Mouse (Mus musculus) CH12.LX (cell line): ENCODE measurements around the gene Cers5. TPM values are rescaled to one million over a fixed set of nuclear protein-coding genes. Genes with fewer than 3 reads are reported as not detected.

Source experiments
- DNase-seq: peaks from one replicate; pipeline ENCODE4 v3.0.0-alpha.2; 2013; ENCODE audit errors: extremely low read depth
- H3K27ac ChIP-seq: 2 replicates; pipeline ENCODE4 v1.5.1; 2012; ENCODE audit warnings: low read depth, mild to moderate bottlenecking, control low read depth, moderate library complexity; ENCODE audit not compliant: insufficient read depth
- H3K27me3 ChIP-seq: replicated peaks from 2 replicates; pipeline ENCODE3; 2012; ENCODE audit warnings: inconsistent platforms
- H3K36me3 ChIP-seq, 2 experiments: replicated peaks in 1 of 2; 2 replicates each; pipeline versions ENCODE3 to v1.6.1; 2012; ENCODE audit warnings: inconsistent platforms in 1 of 2, low read length in 1 of 2, mild to moderate bottlenecking in 1 of 2, mixed read lengths in 1 of 2, moderate library complexity in 1 of 2; ENCODE audit not compliant: control insufficient read depth in 1 of 2, insufficient read depth in 1 of 2
- H3K4me1 ChIP-seq, 2 experiments: 2 replicates each; pipeline ENCODE4 v1.6.1; 2012; ENCODE audit warnings: inconsistent platforms in 1 of 2, moderate library complexity in 1 of 2; ENCODE audit not compliant: insufficient read depth in 2 of 2, control insufficient read depth in 1 of 2
- H3K4me2 ChIP-seq: 2 replicates; pipeline ENCODE4 v1.6.1; 2012; ENCODE audit warnings: low read depth, mild to moderate bottlenecking, control low read depth; ENCODE audit not compliant: poor library complexity, insufficient read depth, severe bottlenecking
- H3K4me3 ChIP-seq, 3 experiments: fragments of 150-350 bp in 1 of 3; sonication (generic) in 1 of 3; replicated peaks in 1 of 3; 2 replicates each; pipeline versions ENCODE3 to v1.5.1; 2011 to 2012; ENCODE audit warnings: low read depth in 2 of 3, low read length in 2 of 3, mild to moderate bottlenecking in 2 of 3, moderate library complexity in 2 of 3, control low read depth in 1 of 3, improper control_type of control experiment in 1 of 3, inconsistent platforms in 1 of 3, mixed read lengths in 1 of 3; ENCODE audit not compliant: poor library complexity in 1 of 3
- H3K79me2 ChIP-seq: replicated peaks from 2 replicates; pipeline ENCODE4 v1.6.1; 2012; ENCODE audit warnings: mild to moderate bottlenecking, moderate library complexity; ENCODE audit not compliant: control insufficient read depth, poor library complexity, insufficient read depth, severe bottlenecking; ENCODE audit errors: extremely low read depth
- H3K9ac ChIP-seq: 2 replicates; pipeline ENCODE4 v1.6.1; 2012; ENCODE audit warnings: low read depth, mild to moderate bottlenecking, control low read depth, moderate library complexity; ENCODE audit not compliant: insufficient read depth
- H3K9me3 ChIP-seq: replicated peaks from 2 replicates; pipeline ENCODE3; 2012; ENCODE audit warnings: low read length, inconsistent platforms, mixed read lengths
- CTCF ChIP-seq, 2 experiments: IDR thresholded peaks in 1 of 2; conservative IDR thresholded peaks in 1 of 2; 2 replicates each; pipeline ENCODE4 v1.5.1; 2011 to 2012; ENCODE audit warnings: low read depth in 2 of 2, low read length in 2 of 2, improper control_type of control experiment in 1 of 2, inconsistent platforms in 1 of 2, mild to moderate bottlenecking in 1 of 2, moderate library complexity in 1 of 2
- ELF1 ChIP-seq: IDR thresholded peaks from 2 replicates; pipeline ENCODE4 v1.6.1; 2014; ENCODE audit warnings: low read depth, mild to moderate bottlenecking, inconsistent platforms, low read length, improper control_type of control experiment
- ETS1 ChIP-seq: conservative IDR thresholded peaks from 2 replicates; pipeline ENCODE4 v1.6.1; 2012; ENCODE audit warnings: low read depth, mild to moderate bottlenecking, inconsistent platforms, low read length, improper control_type of control experiment, moderate library complexity
- GABPA ChIP-seq: IDR thresholded peaks from 2 replicates; pipeline ENCODE4 v1.6.1; 2012; ENCODE audit warnings: low read depth, low read length, improper control_type of control experiment, inconsistent platforms; ENCODE audit not compliant: insufficient replicate concordance
- HCFC1 ChIP-seq: IDR thresholded peaks from 2 replicates; pipeline ENCODE4 v1.6.1; 2012; ENCODE audit warnings: low read depth, mild to moderate bottlenecking, inconsistent platforms, low read length, improper control_type of control experiment
- IRF4 ChIP-seq: IDR thresholded peaks from 2 replicates; pipeline ENCODE4 v1.6.1; 2014; ENCODE audit warnings: low read depth, mild to moderate bottlenecking, inconsistent platforms, low read length, improper control_type of control experiment
- JUN ChIP-seq: IDR thresholded peaks from 2 replicates; pipeline ENCODE4 v1.6.1; 2011; ENCODE audit warnings: low read depth, mild to moderate bottlenecking, low read length, improper control_type of control experiment, moderate library complexity; ENCODE audit not compliant: insufficient read depth
- JUND ChIP-seq: conservative IDR thresholded peaks from 2 replicates; pipeline ENCODE4 v1.6.1; 2011; ENCODE audit warnings: low read depth, low read length, improper control_type of control experiment
- KAT2A ChIP-seq: IDR thresholded peaks from 2 replicates; pipeline ENCODE4 v1.6.1; 2012; ENCODE audit warnings: low read length, improper control_type of control experiment, inconsistent platforms; ENCODE audit not compliant: insufficient replicate concordance
- MAX ChIP-seq: IDR thresholded peaks from 2 replicates; pipeline ENCODE4 v1.6.1; 2011; ENCODE audit warnings: low read length, improper control_type of control experiment
- MXI1 ChIP-seq: IDR thresholded peaks from 2 replicates; pipeline ENCODE4 v1.6.1; 2011; ENCODE audit warnings: mild to moderate bottlenecking, low read depth, low read length, improper control_type of control experiment
- MYC ChIP-seq: IDR thresholded peaks from 2 replicates; pipeline ENCODE4 v1.6.1; 2011; ENCODE audit warnings: low read depth, mild to moderate bottlenecking, improper control_type of control experiment, low read length
- NELFE ChIP-seq: IDR thresholded peaks from 2 replicates; pipeline ENCODE4 v1.6.1; 2011; ENCODE audit warnings: low read depth, low read length, improper control_type of control experiment
- PAX5 ChIP-seq: IDR thresholded peaks from 2 replicates; pipeline ENCODE4 v1.6.1; 2012; ENCODE audit warnings: low read length, inconsistent platforms, mixed read lengths
- RAD21 ChIP-seq: IDR thresholded peaks from 2 replicates; pipeline ENCODE4 v1.6.1; 2011; ENCODE audit warnings: low read depth, mild to moderate bottlenecking, low read length, improper control_type of control experiment, moderate library complexity
- SIN3A ChIP-seq: IDR thresholded peaks from 2 replicates; pipeline ENCODE4 v1.6.1; 2012; ENCODE audit warnings: low read length, improper control_type of control experiment, inconsistent platforms
- TBP ChIP-seq: conservative IDR thresholded peaks from 2 replicates; pipeline ENCODE4 v1.6.1; 2011; ENCODE audit warnings: low read depth, low read length, improper control_type of control experiment
- TCF12 ChIP-seq: IDR thresholded peaks from 2 replicates; pipeline ENCODE4 v1.6.1; 2014; ENCODE audit warnings: low read depth, mild to moderate bottlenecking, inconsistent platforms, low read length, improper control_type of control experiment
- USF2 ChIP-seq: conservative IDR thresholded peaks from 2 replicates; pipeline ENCODE4 v1.6.1; 2011; ENCODE audit warnings: low read depth, low read length, improper control_type of control experiment
- ZKSCAN1 ChIP-seq: IDR thresholded peaks from 2 replicates; pipeline ENCODE4 v1.6.1; 2012; ENCODE audit warnings: low read depth, inconsistent platforms, low read length, improper control_type of control experiment, borderline replicate concordance
- ZMIZ1 ChIP-seq: IDR thresholded peaks from 2 replicates; pipeline ENCODE4 v1.6.1; 2012; ENCODE audit warnings: low read depth, mild to moderate bottlenecking, inconsistent platforms, low read length, improper control_type of control experiment
- ZNF384 ChIP-seq: IDR thresholded peaks from 2 replicates; pipeline ENCODE4 v1.6.1; 2012; ENCODE audit warnings: low read depth, low read length, improper control_type of control experiment, inconsistent platforms
- dilution Hi-C: fragments of 300-500 bp; cut with MboI; formaldehyde crosslinking; loops from 2 replicates; pipeline ENCODE4 v1.14.3; 2020; ENCODE audit warnings: low sequenced_read_pairs; ENCODE audit not compliant: extremely low pct_unique_long_range_greater_than_20kb, extremely low pct_ligation_motif_present
- in situ Hi-C: fragments of 300-500 bp; cut with MboI; formaldehyde crosslinking; loops from 3 replicates; pipeline ENCODE4 v1.14.3; 2019; ENCODE audit warnings: low sequenced_read_pairs, low pct_ligation_motif_present, low pct_unique_long_range_greater_than_20kb, mixed read lengths
- polyA plus RNA-seq: library from polyadenylated mRNA; unstranded; fragments of >175 nt; gene quantifications from 2 replicates; pipeline ENCODE4 v1.2.1, GENCODE M21; 2012; ENCODE audit warnings: low read depth; ENCODE audit not compliant: insufficient read length
- total RNA-seq, 2 experiments: library from RNA; depleted of rRNA; stranded (reverse); fragments of 300-350 nt in 1 of 2; fragments of >200 nt in 1 of 2; gene quantifications; 2 replicates each; pipeline ENCODE4 v1.2.3; 2012 to 2014

The Cers5 gene
- total and polyA plus RNA-seq, 3 experiments = 45.0 to 149 (median 94.3) TPM

GRCm38 (mm10) chr15:99803186-99803644 lies 30.5 kb upstream of the Cers5 start:
- Histone ChIP-seq H3K4me1 (peaks cover 4 to 28% of the 10 kb centered on the region in 2 experiments; a peak in 3 of 4 replicates), H3K27me3 (no peaks in the 10 kb centered on the region), H3K4me2 (no peak overlapping the region), H3K36me3 (peaks cover 33 to 67% of the 10 kb centered on the region in 2 experiments), H3K9ac (no peak overlapping the region), H3K9me3 (no peaks in the 10 kb centered on the region), H3K27ac (no peak overlapping the region), H3K4me3 (no peak overlapping the region), H3K79me2 (no peaks in the 10 kb centered on the region)
- DNase-seq = no peak
- dilution Hi-C loops (no loop called here), in situ Hi-C loops (no loop called here)
- TF ChIP-seq ZKSCAN1 (no peak), ETS1 (no peak), JUN (no peak), MYC (no peak), IRF4 (no peak), GABPA (no peak), TCF12 (no peak), CTCF (conservative IDR thresholded peaks at IDR 0.05 in 1 of 2, IDR thresholded peaks at IDR 0.05 in 1 of 2; ENCODE audit: low read depth in 2 of 2, low read length in 2 of 2) (no peak), RAD21 (no peak), ZMIZ1 (no peak), JUND (no peak), ELF1 (no peak), MXI1 (no peak), ZNF384 (no peak), PAX5 (no peak), NELFE (no peak), TBP (no peak), SIN3A (no peak), KAT2A (no peak), HCFC1 (no peak)

- dilution Hi-C loops = no loop called here
- Histone ChIP-seq H3K9me3 (no peaks in the 10 kb centered on the region), H3K9ac (no peak overlapping the region), H3K79me2 (no peaks in the 10 kb centered on the region), H3K36me3 (peaks cover 31 to 65% of the 10 kb centered on the region in 2 experiments), H3K27me3 (no peaks in the 10 kb centered on the region), H3K4me1 (peaks cover 4 to 26% of the 10 kb centered on the region in 2 experiments; a peak in 3 of 4 replicates), H3K4me3 (no peak overlapping the region), H3K4me2 (no peak overlapping the region), H3K27ac (no peak overlapping the region)
- TF ChIP-seq GABPA (no peak), ZNF384 (no peak), RAD21 (no peak), MXI1 (no peak), MAX (no peak), ZMIZ1 (no peak), USF2 (no peak)
- in situ Hi-C loops = no loop called here
- no peak for DNase-seq
Observed at GRCm38 (mm10) chr15:99801885-99802572, 29.3 kb upstream of the Cers5 start.
